Mouse (Mus musculus): ENCODE measurements around the gene Med15. TPM values are rescaled to one million over a fixed set of nuclear protein-coding genes. Genes with fewer than 3 reads are reported as not detected.

The Med15 gene
- total and polyA plus RNA-seq, 2 experiments from 2014 or later: 45.6 to 46.9 TPM

- no peak overlapping the region for H3K27ac ChIP-seq (ENCODE audit: low read depth, low read length)
- H3K4me3 ChIP-seq (ENCODE audit: low read depth, low read length): no peak overlapping the region
- no peak for DNase-seq
- H3K9ac ChIP-seq: no peak overlapping the region
- ATAC-seq: no peak
- WGBS: 82% methylated on average over 2 of the region's 2 CpGs
- TF ChIP-seq CTCF (IDR thresholded peaks at IDR 0.05; ENCODE audit: low read depth): peak; percentile 27; the same call in 1 of the 2 replicates
- no peaks in the 10 kb centered on the region for H3K9me3 ChIP-seq (ENCODE audit: low read length)
- H3K36me3 ChIP-seq (ENCODE audit: insufficient read depth): peaks cover 73% of the 10 kb centered on the region
- no peaks in the 10 kb centered on the region for H3K4me1 ChIP-seq (ENCODE audit: insufficient read depth)
- H3K4me2 ChIP-seq (ENCODE audit: low read depth): no peak overlapping the region
- no peaks in the 10 kb centered on the region for H3K27me3 ChIP-seq (ENCODE audit: insufficient read depth, low read length)
Measured at GRCm38 (mm10) chr16:17637610-17638009, 95.1 kb downstream of the Med15 start.

GRCm38 (mm10) chr16:17636904-17637303 lies 95.8 kb downstream of the Med15 start:
- WGBS: 89% methylated on average over 2 of the region's 2 CpGs
- H3K4me3 ChIP-seq (ENCODE audit: low read depth, low read length): no peak overlapping the region
- no peak overlapping the region for H3K9ac ChIP-seq
- H3K27me3 ChIP-seq (ENCODE audit: insufficient read depth, low read length): no peaks in the 10 kb centered on the region
- no peak for DNase-seq
- ATAC-seq: no peak
- H3K4me1 ChIP-seq (ENCODE audit: insufficient read depth): no peaks in the 10 kb centered on the region
- no peak for TF ChIP-seq CTCF (IDR thresholded peaks at IDR 0.05; ENCODE audit: low read depth)
- peaks cover 73% of the 10 kb centered on the region for H3K36me3 ChIP-seq (ENCODE audit: insufficient read depth)
- no peak overlapping the region for H3K4me2 ChIP-seq (ENCODE audit: low read depth)
- H3K9me3 ChIP-seq (ENCODE audit: low read length): no peaks in the 10 kb centered on the region
- H3K27ac ChIP-seq (ENCODE audit: low read depth, low read length): no peak overlapping the region

GRCm38 (mm10) chr16:17633481-17634181 lies 99.1 kb downstream of the Med15 start:
- Histone ChIP-seq H3K4me1 (ENCODE audit: insufficient read depth) (no peaks in the 10 kb centered on the region), H3K27ac (ENCODE audit: low read depth, low read length) (no peak overlapping the region), H3K36me3 (ENCODE audit: insufficient read depth) (peaks cover 73% of the 10 kb centered on the region), H3K9me3 (ENCODE audit: low read length) (no peaks in the 10 kb centered on the region), H3K27me3 (ENCODE audit: insufficient read depth, low read length) (no peaks in the 10 kb centered on the region), H3K4me2 (ENCODE audit: low read depth) (no peak overlapping the region), H3K9ac (no peak overlapping the region), H3K4me3 (ENCODE audit: low read depth, low read length) (no peak overlapping the region)
- 75% methylated on average over 8 of the region's 8 CpGs for WGBS
- TF ChIP-seq CTCF (IDR thresholded peaks at IDR 0.05; ENCODE audit: low read depth): peak; percentile 49; the same call in 1 of the 2 replicates
- no peak for DNase-seq
- ATAC-seq: peak; percentile 59

- 97% methylated on average over 2 of the region's 2 CpGs for WGBS
- Histone ChIP-seq H3K4me1 (ENCODE audit: insufficient read depth) (no peaks in the 10 kb centered on the region), H3K9ac (no peak overlapping the region), H3K36me3 (ENCODE audit: insufficient read depth) (peaks cover 75% of the 10 kb centered on the region), H3K27me3 (ENCODE audit: insufficient read depth, low read length) (no peaks in the 10 kb centered on the region), H3K9me3 (ENCODE audit: low read length) (no peaks in the 10 kb centered on the region), H3K4me3 (ENCODE audit: low read depth, low read length) (no peak overlapping the region), H3K27ac (ENCODE audit: low read depth, low read length) (no peak overlapping the region), H3K4me2 (ENCODE audit: low read depth) (no peak overlapping the region)
- TF ChIP-seq CTCF (IDR thresholded peaks at IDR 0.05; ENCODE audit: low read depth): no peak
- ATAC-seq (no peak), DNase-seq (no peak)
Measured at GRCm38 (mm10) chr16:17632580-17632979, 100.1 kb downstream of the Med15 start.

GRCm38 (mm10) chr16:17626269-17626555 lies 106.5 kb downstream of the Med15 start:
- DNase-seq: no peak
- no peak for TF ChIP-seq CTCF (IDR thresholded peaks at IDR 0.05; ENCODE audit: low read depth)
- Histone ChIP-seq H3K4me3 (ENCODE audit: low read depth, low read length) (no peak overlapping the region), H3K27ac (ENCODE audit: low read depth, low read length) (no peak overlapping the region), H3K9me3 (ENCODE audit: low read length) (no peaks in the 10 kb centered on the region), H3K4me1 (ENCODE audit: insufficient read depth) (no peaks in the 10 kb centered on the region), H3K27me3 (ENCODE audit: insufficient read depth, low read length) (no peaks in the 10 kb centered on the region), H3K9ac (no peak overlapping the region), H3K36me3 (ENCODE audit: insufficient read depth) (peaks cover 63% of the 10 kb centered on the region), H3K4me2 (ENCODE audit: low read depth) (no peak overlapping the region)
- no peak for ATAC-seq
- 96% methylated on average over 5 of the region's 5 CpGs for WGBS

- Histone ChIP-seq H3K9ac (no peak overlapping the region), H3K36me3 (ENCODE audit: insufficient read depth) (peaks cover 59% of the 10 kb centered on the region), H3K27ac (ENCODE audit: low read depth, low read length) (no peak overlapping the region), H3K4me3 (ENCODE audit: low read depth, low read length) (no peak overlapping the region), H3K27me3 (ENCODE audit: insufficient read depth, low read length) (no peaks in the 10 kb centered on the region), H3K4me2 (ENCODE audit: low read depth) (no peak overlapping the region), H3K9me3 (ENCODE audit: low read length) (no peaks in the 10 kb centered on the region), H3K4me1 (ENCODE audit: insufficient read depth) (no peaks in the 10 kb centered on the region)
- peak; percentile 38 for DNase-seq
- WGBS: 65% methylated on average over 8 of the region's 8 CpGs
- peak; percentile 72 for TF ChIP-seq CTCF (IDR thresholded peaks at IDR 0.05; ENCODE audit: low read depth)
- ATAC-seq: peak; percentile 78
Measured at GRCm38 (mm10) chr16:17625488-17626268, 107.0 kb downstream of the Med15 start.

- DNase-seq (no peak), ATAC-seq (no peak)
- Histone ChIP-seq H3K9me3 (ENCODE audit: low read length) (no peaks in the 10 kb centered on the region), H3K9ac (no peak overlapping the region), H3K27me3 (ENCODE audit: insufficient read depth, low read length) (no peaks in the 10 kb centered on the region), H3K36me3 (ENCODE audit: insufficient read depth) (peaks cover 22% of the 10 kb centered on the region), H3K4me2 (ENCODE audit: low read depth) (no peak overlapping the region), H3K27ac (ENCODE audit: low read depth, low read length) (no peak overlapping the region), H3K4me1 (ENCODE audit: insufficient read depth) (peaks cover 6% of the 10 kb centered on the region; the same call in 1 of the 2 replicates), H3K4me3 (ENCODE audit: low read depth, low read length) (no peak overlapping the region)
- 91% methylated on average over 1 of the region's 1 CpGs for WGBS
- TF ChIP-seq CTCF (IDR thresholded peaks at IDR 0.05; ENCODE audit: low read depth): no peak
Measured at GRCm38 (mm10) chr16:17621936-17622335, 110.8 kb downstream of the Med15 start.
